Mouse (Mus musculus): ENCODE measurements at regions not wholly inside any gene's neighbourhood (a gene's known extent, or its start where the extent isn't known, plus 50 kb on each side); places are given as distances from the start of the nearest gene placed in this dataset.

DNA sequence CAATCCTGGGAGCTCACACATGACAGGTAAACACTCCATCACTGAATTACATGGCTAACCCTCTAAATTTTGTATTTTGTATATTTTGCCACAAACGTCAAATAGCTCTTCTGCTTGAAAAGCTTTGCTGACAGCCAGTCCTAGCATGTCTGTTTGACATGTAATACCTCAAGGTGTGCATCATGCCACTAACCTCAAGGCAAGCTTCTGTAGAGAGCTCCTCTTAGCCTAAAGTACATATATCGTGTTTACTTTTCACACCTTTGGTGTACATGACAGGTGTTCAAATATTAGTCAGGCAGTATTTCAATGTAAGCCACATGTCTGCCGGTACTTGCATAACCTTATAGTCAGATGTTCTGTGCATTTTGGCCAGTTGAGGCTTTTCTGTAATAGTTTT is 66.5 kb upstream of the Zfand6 start:
- TF ChIP-seq CTCF (IDR thresholded peaks at IDR 0.05; ENCODE audit: extremely low read depth, insufficient read length, insufficient replicate concordance, low read depth, low read length) (no peak), POLR2A (IDR thresholded peaks at IDR 0.05; ENCODE audit: low read depth, low read length) (no peak)

Data from small intestine, adult 2 months (tissue).